Mouse (Mus musculus) spleen, adult 2 months (tissue): ENCODE results near the gene Gpr33. TPM values are rescaled to one million over a fixed set of nuclear protein-coding genes. Genes with fewer than 3 reads are reported as not detected.

Experiments used
- DNase-seq, 2 experiments: peaks; one replicate each; pipeline versions ENCODE4 v3.0.0 to v3.0.0-alpha.2; 2012 to 2021; ENCODE audit warnings: low spot score in 2 of 2, low read depth in 1 of 2
- H3K27ac ChIP-seq: fragments of 200-500 bp; 2 replicates; pipeline ENCODE4 v1.5.1; 2012; ENCODE audit warnings: low read length, inconsistent platforms; ENCODE audit not compliant: insufficient read depth
- H3K27me3 ChIP-seq: fragments of 200-500 bp; 2 replicates; pipeline ENCODE4 v1.6.1; 2012; ENCODE audit warnings: mild to moderate bottlenecking, moderate library complexity, low read length, inconsistent platforms; ENCODE audit not compliant: control insufficient read depth, insufficient read depth
- H3K36me3 ChIP-seq: fragments of 200-500 bp; 2 replicates; pipeline ENCODE4 v1.6.1; 2012; ENCODE audit warnings: mild to moderate bottlenecking, low read length, inconsistent platforms; ENCODE audit not compliant: control insufficient read depth, insufficient read depth
- H3K4me1 ChIP-seq: fragments of 200-500 bp; 2 replicates; pipeline ENCODE4 v1.6.1; 2011; ENCODE audit warnings: inconsistent platforms; ENCODE audit not compliant: control insufficient read depth, insufficient read depth, insufficient read length
- H3K4me3 ChIP-seq: fragments of 200-500 bp; 2 replicates; pipeline ENCODE4 v1.5.1; 2011; ENCODE audit warnings: mild to moderate bottlenecking, inconsistent platforms; ENCODE audit not compliant: insufficient read depth, insufficient read length; ENCODE audit errors: extremely low read depth
- CTCF ChIP-seq: fragments of 200-500 bp; IDR thresholded peaks from 2 replicates; pipeline ENCODE4 v1.5.1; 2011; ENCODE audit warnings: mild to moderate bottlenecking, inconsistent platforms; ENCODE audit not compliant: insufficient read depth, insufficient read length, insufficient replicate concordance; ENCODE audit errors: extremely low read depth
- POLR2A ChIP-seq: fragments of 200-500 bp; IDR thresholded peaks from 2 replicates; pipeline ENCODE4 v1.6.1; 2011; ENCODE audit warnings: low read depth, low read length, inconsistent platforms
- WGBS: fragments of 180-500 bp; shearing (Covaris S2); methylation state at CpG from one replicate; pipeline ENCODE4 v1.1.7; 2018; 5-methylcytosine and 5-hydroxymethylcytosine counted together
- polyA plus RNA-seq: library from polyadenylated mRNA; depleted of rRNA; stranded (reverse); fragments of >200 nt; gene quantifications from 2 replicates; pipeline ENCODE4 v1.2.3, GENCODE M21; 2012

Gene Gpr33
- polyA plus RNA-seq, 1 experiment = 0.41 TPM

DNA sequence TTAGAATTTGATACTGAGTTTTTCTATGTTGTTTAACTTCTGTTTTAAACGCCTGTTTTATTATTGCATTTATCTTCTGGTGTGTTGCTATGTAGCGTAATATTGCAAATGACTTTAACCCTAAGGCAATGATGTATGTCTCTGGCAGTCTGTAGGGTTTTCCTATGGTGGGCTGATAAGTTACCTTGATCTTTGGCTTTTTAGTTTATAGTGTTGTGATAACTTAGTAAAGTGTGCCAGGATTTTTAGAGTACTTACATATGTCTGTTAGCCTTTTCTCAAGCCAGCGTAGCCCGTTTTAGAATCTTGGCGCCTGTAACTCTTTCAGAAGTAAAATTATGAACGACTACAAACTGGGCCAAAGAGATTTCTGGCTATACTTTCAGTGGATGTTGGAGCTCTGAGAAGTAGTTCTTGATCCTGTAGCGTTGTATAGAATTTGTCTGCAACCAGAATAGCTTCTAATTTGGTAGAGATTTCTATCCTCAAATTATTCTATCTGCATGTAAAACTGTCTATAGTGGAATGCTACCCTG lies 13.3 kb downstream of the Gpr33 start:
- Histone ChIP-seq H3K27me3 (no peaks in the 10 kb centered on the region), H3K4me1 (no peaks in the 10 kb centered on the region), H3K27ac (no peak overlapping the region), H3K4me3 (no peak overlapping the region), H3K36me3 (no peaks in the 10 kb centered on the region)
- no peak for DNase-seq
- TF ChIP-seq POLR2A = no peak
- no peak for TF ChIP-seq CTCF
- WGBS = 88% methylated on average over 7 of the region's 7 CpGs

DNA sequence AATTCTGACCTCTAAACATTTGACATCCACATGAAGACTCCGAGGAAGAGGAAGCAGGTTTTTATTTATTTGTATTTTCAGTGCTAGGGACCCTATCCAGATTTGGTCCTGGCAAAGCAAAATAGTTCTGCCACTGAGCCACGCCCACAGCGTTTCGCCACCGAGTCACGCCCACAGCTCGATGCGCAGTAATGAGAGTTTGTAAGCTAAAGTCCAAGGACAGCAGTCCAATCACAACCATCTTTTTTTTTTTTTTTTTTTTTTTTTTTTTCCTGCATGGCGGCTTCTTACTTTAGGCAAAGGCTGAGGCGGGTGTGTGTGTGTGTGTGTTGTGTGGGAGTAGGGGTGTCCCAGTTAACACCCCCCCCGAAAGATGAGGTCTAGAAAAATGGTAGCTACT lies 13.8 kb downstream of the Gpr33 start:
- WGBS = 82% methylated on average over 11 of the region's 11 CpGs
- DNase-seq = no peak
- TF ChIP-seq POLR2A = no peak
- TF ChIP-seq CTCF = no peak

DNA sequence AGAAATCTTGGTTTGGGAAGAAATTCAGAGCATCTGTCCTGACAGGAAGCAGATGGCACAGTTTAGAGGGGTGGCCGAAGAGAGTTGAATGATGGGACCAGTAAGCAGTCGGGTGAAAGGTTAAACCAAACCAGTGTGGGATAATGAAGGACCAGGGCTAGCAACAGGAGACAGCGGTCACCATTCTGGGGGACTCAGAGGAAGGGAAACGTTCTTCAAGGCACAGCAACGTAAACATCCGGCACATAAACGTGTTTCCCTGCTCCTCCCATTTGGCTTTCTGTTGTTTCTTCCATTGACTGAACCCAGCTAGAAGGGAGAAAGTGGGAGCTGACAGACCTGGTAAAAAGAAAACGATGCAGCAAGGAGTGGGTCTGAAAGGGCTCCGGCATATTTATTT lies 14.6 kb downstream of the Gpr33 start:
- no peak for DNase-seq
- Histone ChIP-seq H3K27ac (no peak overlapping the region), H3K4me3 (no peak overlapping the region), H3K4me1 (no peaks in the 10 kb centered on the region), H3K36me3 (no peaks in the 10 kb centered on the region), H3K27me3 (no peaks in the 10 kb centered on the region)
- 51% methylated on average over 9 of the region's 9 CpGs for WGBS
- TF ChIP-seq CTCF = no peak
- no peak for TF ChIP-seq POLR2A

More for the DNA sequence above, 13.8 kb downstream of the Gpr33 start:
- no peak overlapping the region for H3K4me3 ChIP-seq
- no peaks in the 10 kb centered on the region for H3K4me1 ChIP-seq
- no peaks in the 10 kb centered on the region for H3K27me3 ChIP-seq
- no peak overlapping the region for H3K27ac ChIP-seq
- no peaks in the 10 kb centered on the region for H3K36me3 ChIP-seq

DNA sequence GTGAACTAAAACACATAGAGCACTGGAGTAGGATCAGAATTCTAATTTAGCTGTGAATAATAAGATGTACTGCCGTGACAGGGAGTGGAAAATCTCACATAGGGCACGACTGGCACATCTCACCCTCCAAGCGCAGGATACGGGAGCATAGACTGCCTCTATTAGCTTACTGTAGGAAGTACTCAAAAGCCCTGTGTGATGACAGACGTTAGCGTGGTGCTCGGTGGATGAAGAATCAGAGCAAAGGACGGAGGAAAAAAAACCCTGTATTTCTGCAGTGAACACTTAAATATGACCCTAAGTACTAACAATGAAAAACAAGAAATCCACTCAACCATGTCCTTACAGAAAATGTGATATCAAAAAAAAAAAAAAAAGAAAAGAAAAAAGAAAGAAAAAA lies 15.7 kb downstream of the Gpr33 start:
- Histone ChIP-seq H3K36me3 (no peaks in the 10 kb centered on the region), H3K27me3 (no peaks in the 10 kb centered on the region), H3K4me3 (no peak overlapping the region), H3K27ac (no peak overlapping the region), H3K4me1 (no peaks in the 10 kb centered on the region)
- DNase-seq = no peak
- 88% methylated on average over 8 of the region's 8 CpGs for WGBS
- TF ChIP-seq CTCF (no peak), POLR2A (no peak)

DNA sequence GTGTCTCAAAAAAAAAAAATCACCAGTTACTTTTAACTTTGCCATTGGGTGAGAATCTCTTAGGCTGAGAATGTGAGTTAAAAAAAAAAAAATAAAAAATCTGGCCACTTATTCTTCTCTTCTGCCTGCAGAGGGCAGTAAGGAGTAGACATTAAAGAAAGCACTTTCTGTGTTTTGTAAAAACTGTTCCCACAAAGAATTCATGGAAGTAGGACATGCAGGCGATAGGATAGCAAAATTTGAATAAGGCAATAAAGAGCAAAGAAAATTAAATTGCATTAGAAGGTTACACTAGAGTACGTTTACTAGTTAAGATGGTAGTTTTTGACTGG lies 17.3 kb downstream of the Gpr33 start:
- Histone ChIP-seq H3K4me1 (peaks cover 3% of the 10 kb centered on the region; the same call in 1 of the 2 replicates), H3K27ac (no peak overlapping the region), H3K36me3 (no peaks in the 10 kb centered on the region), H3K4me3 (no peak overlapping the region), H3K27me3 (no peaks in the 10 kb centered on the region)
- 63% methylated on average over 2 of the region's 2 CpGs for WGBS
- peak in 1 of 2 experiments; percentile 7 for DNase-seq
- TF ChIP-seq POLR2A = no peak
- TF ChIP-seq CTCF = no peak

DNA sequence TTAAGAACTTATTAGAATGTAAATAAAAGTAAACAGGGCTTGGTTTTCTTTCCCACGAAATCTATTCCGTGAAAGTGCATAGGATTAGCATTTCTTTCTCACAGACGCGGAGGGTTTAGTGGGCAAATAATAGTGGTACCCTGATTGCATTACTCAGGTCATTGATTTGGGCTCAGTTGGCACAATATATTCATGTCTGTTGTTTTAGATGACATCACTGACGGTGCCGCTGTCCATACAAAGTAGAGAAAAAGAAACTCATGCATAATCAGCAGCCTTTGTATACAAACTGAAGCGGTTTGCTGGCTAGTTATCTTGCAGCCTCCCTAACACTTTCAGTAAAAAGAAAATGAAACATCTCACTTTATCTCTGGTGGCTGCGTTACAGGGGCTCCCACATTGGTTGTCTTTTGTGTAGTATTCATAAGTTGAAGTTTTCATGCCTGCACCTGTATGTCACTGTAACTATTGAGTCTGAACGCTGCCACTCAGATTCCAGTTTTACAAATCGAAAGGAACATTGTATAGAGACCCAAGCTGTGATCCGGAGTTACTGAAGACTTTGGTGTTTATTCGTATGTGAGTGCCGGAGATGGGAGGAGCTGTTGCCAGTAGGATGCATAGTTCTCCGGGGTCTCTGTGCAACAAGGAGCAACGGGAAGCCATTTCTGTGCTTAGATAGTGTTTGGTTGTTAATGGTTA lies 17.8 kb downstream of the Gpr33 start:
- TF ChIP-seq CTCF (no peak), POLR2A (no peak)
- DNase-seq = no peak
- H3K27ac ChIP-seq = no peak overlapping the region
- H3K4me1 ChIP-seq = peaks cover 3% of the 10 kb centered on the region; the same call in 1 of the 2 replicates
- WGBS = 77% methylated on average over 15 of the region's 15 CpGs
- H3K27me3 ChIP-seq = no peaks in the 10 kb centered on the region
- no peaks in the 10 kb centered on the region for H3K36me3 ChIP-seq
- H3K4me3 ChIP-seq = no peak overlapping the region

DNA sequence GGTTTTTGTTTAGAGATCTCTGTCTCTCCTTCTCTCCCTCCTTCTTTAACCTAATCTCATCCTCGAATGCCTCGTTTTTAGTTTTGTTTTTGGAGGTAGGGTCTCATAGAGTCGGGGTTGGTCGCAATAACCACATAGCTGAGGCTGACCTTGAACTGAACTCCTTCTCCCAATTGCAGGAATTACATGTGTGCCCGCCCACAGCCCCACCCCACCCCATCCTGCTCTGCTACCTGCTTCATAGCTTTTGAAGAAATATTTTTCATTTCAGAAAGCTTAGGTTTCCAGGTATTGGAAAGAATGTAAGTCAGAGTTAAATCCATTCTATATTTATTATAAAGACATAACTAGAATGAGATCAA lies 21.2 kb downstream of the Gpr33 start:
- WGBS = 32% methylated on average over 5 of the region's 5 CpGs
- H3K27ac ChIP-seq = no peak overlapping the region; the same call in 1 of the 2 replicates
- TF ChIP-seq CTCF (no peak), POLR2A (no peak)

More for the DNA sequence above, 21.2 kb downstream of the Gpr33 start:
- Histone ChIP-seq H3K36me3 (peaks cover 4% of the 10 kb centered on the region; the same call in 1 of the 2 replicates), H3K27me3 (no peaks in the 10 kb centered on the region), H3K4me3 (peak overlapping the region; percentile 91), H3K4me1 (peaks cover 3% of the 10 kb centered on the region; the same call in 1 of the 2 replicates)
- DNase-seq = no peak
